Mouse (Mus musculus): ENCODE results near the gene Sipa1l2. TPM values are rescaled to one million over a fixed set of nuclear protein-coding genes. Genes with fewer than 3 reads are reported as not detected.

Sipa1l2 gene
- polyA plus RNA-seq, 1 experiment, result 47.6 TPM

DNA sequence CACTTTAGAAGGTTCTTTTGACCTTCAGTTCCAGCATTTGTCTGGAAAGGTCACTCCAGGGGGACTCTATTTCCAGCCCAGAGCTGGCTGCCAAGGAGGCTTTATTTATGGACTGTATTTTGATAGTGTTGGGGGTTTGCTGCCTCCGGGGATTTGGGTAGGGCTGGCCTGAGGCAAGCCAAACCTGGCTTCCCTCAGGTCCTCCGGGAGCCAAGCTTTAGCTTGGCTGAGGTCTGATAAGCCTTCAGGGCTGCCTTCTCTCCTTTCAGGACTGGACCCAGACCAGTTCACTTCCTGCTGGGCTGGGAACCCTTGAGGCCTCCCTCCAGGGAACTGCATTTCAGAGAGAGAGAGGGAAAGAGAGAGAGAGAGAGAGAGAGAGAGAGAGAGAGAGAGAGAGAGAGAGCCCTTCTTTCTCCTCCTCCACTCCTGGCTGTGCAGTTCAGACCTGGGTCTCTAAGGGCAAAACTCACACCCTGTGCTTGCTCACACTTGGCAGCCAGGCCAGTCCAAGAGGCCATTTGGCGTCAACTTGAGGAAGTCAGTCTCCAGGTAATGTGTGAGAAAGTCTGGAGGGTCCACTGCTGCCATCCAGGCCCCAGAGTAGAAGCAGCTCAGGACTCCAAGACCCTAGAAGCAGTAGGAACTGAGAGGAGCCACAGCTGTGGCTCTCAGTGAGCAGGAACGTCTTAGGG lies 201.1 kb downstream of the Sipa1l2 start:
- H3K4me1 ChIP-seq (ENCODE audit: control insufficient read depth, insufficient read depth, low read length), result peaks cover 12% of the 10 kb centered on the region
- no peak overlapping the region for H3K27ac ChIP-seq (ENCODE audit: insufficient read depth, low read depth, low read length)
- no peak for TF ChIP-seq POLR2A (IDR thresholded peaks at IDR 0.05; ENCODE audit: insufficient read depth, low read depth, low read length)
- TF ChIP-seq CTCF (IDR thresholded peaks at IDR 0.05; ENCODE audit: insufficient read depth, low read depth, low read length), result no peak
- no peak overlapping the region for H3K4me3 ChIP-seq (ENCODE audit: insufficient read depth, low read depth, low read length)
- 76% methylated on average over 4 of the region's 4 CpGs for WGBS

Other genes with a start within 250 kb of the Sipa1l2 start
- not detected in 2 replicates for gene Map10, start 100.0 kb upstream of the Sipa1l2 start, polyA plus RNA-seq (2012; ENCODE audit: insufficient read depth, insufficient read length, low replicate concordance, missing spikeins)
- gene Ntpcr, start 160.2 kb upstream of the Sipa1l2 start, polyA plus RNA-seq (2012; ENCODE audit: insufficient read depth, insufficient read length, low replicate concordance, missing spikeins), result not detected in 2 replicates

Data from olfactory bulb, adult 2 months (tissue).